Mouse (Mus musculus) myocyte (in vitro differentiated cells): ENCODE measurements around the gene Plekhg6. TPM values are rescaled to one million over a fixed set of nuclear protein-coding genes. Genes with fewer than 3 reads are reported as not detected.
A peak's percentile ranks its signal among the peaks of the same experiment; 100 is the strongest.

Experiments used
- H3K27me3 ChIP-seq: one replicate; pipeline ENCODE4 v1.6.1; 2011; ENCODE audit not compliant: control insufficient read depth, insufficient read depth, insufficient read length
- H3K36me3 ChIP-seq: one replicate; pipeline ENCODE4 v1.6.1; 2011; ENCODE audit not compliant: control insufficient read depth, insufficient read depth
- H3K4me2 ChIP-seq: one replicate; pipeline ENCODE4 v1.6.1; 2011; ENCODE audit warnings: low read depth, control low read depth
- H3K4me3 ChIP-seq: one replicate; pipeline ENCODE4 v1.5.1; 2011; ENCODE audit warnings: mild to moderate bottlenecking, control low read depth, moderate library complexity
- H3K79me2 ChIP-seq: one replicate; pipeline ENCODE4 v1.6.1; 2011; ENCODE audit not compliant: control insufficient read depth, insufficient read depth
- H3ac ChIP-seq: one replicate; pipeline ENCODE4 v1.6.1; 2011; ENCODE audit not compliant: control insufficient read depth, insufficient read length
- CEBPB ChIP-seq: IDR thresholded peaks from 2 replicates; pipeline ENCODE4 v1.6.1; 2011; ENCODE audit warnings: mild to moderate bottlenecking, moderate library complexity; ENCODE audit not compliant: poor library complexity, insufficient read depth, severe bottlenecking
- E2F4 ChIP-seq: IDR thresholded peaks from one replicate; pipeline ENCODE4 v1.6.1; 2011; ENCODE audit warnings: mild to moderate bottlenecking, control low read depth, moderate library complexity; ENCODE audit not compliant: insufficient read depth
- MAX ChIP-seq: IDR thresholded peaks from one replicate; pipeline ENCODE4 v1.6.1; 2011; ENCODE audit warnings: low read depth, mild to moderate bottlenecking, control low read depth
- MYOD1 ChIP-seq, 3 experiments: IDR thresholded peaks; one replicate each; pipeline ENCODE4 v1.6.1; 2011; ENCODE audit warnings: control low read depth in 2 of 3, low read depth in 2 of 3, mild to moderate bottlenecking in 2 of 3, moderate library complexity in 1 of 3; ENCODE audit not compliant: insufficient read length in 2 of 3, control insufficient read depth in 1 of 3
- MYOG ChIP-seq, 3 experiments: IDR thresholded peaks; one replicate each; pipeline ENCODE4 v1.6.1; 2011; ENCODE audit warnings: control low read depth in 2 of 3, low read depth in 2 of 3, mild to moderate bottlenecking in 2 of 3; ENCODE audit not compliant: insufficient read length in 2 of 3, control insufficient read depth in 1 of 3, insufficient read depth in 1 of 3
- POLR2A ChIP-seq: IDR thresholded peaks from one replicate; pipeline ENCODE4 v1.6.1; 2011; ENCODE audit warnings: low read depth, mild to moderate bottlenecking, control low read depth, moderate library complexity; ENCODE audit not compliant: insufficient read length
- POLR2AphosphoS2 ChIP-seq: IDR thresholded peaks from one replicate; pipeline ENCODE4 v1.6.1; 2011; ENCODE audit warnings: low read depth, control low read depth; ENCODE audit not compliant: insufficient read length
- REST ChIP-seq: IDR thresholded peaks from one replicate; pipeline ENCODE4 v1.6.1; 2011; ENCODE audit warnings: mild to moderate bottlenecking, control low read depth, moderate library complexity; ENCODE audit not compliant: insufficient read depth, insufficient read length
- SRF ChIP-seq: IDR thresholded peaks from one replicate; pipeline ENCODE4 v1.6.1; 2011; ENCODE audit warnings: low read depth; ENCODE audit not compliant: control insufficient read depth, insufficient read length
- TCF12 ChIP-seq: IDR thresholded peaks from one replicate; pipeline ENCODE4 v1.6.1; 2011; ENCODE audit warnings: mild to moderate bottlenecking, control low read depth; ENCODE audit not compliant: poor library complexity, insufficient read depth, severe bottlenecking
- TCF3 ChIP-seq: IDR thresholded peaks from one replicate; pipeline ENCODE4 v1.6.1; 2011; ENCODE audit warnings: low read depth, control low read depth; ENCODE audit not compliant: insufficient read length
- USF1 ChIP-seq: IDR thresholded peaks from one replicate; pipeline ENCODE4 v1.6.1; 2011; ENCODE audit warnings: low read depth, mild to moderate bottlenecking, control low read depth, moderate library complexity
- polyA plus RNA-seq: library from polyadenylated mRNA; unstranded; fragments of >200 nt; fragmentation: generic; extraction: Trizol; gene quantifications from one replicate; pipeline ENCODE4 v1.2.1, GENCODE M21; 2012; ENCODE audit warnings: missing spikeins

Gene Plekhg6
- polyA plus RNA-seq, 1 experiment: 0.14 TPM

DNA sequence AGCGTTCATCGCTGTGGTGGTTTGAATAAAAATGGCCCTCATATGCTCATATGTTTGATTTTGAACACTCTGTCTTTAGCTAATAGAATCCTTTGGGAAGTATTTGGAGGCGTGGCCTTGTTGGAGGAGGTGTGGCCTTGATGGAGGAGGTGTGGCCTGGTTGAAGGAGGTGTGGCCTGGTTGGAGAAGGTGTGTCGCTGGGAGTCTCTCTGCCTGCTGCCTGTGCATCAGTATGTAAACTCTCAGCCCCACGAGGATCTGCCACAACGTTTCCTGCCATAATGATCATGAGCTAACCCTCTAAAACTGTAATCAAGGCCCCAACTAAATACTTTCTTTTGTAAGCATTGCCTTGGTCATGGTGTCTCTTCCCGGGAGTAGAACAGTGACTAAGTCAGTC is 26.6 kb upstream of the Plekhg6 start:
- no peaks in the 10 kb centered on the region for H3K36me3 ChIP-seq

DNA sequence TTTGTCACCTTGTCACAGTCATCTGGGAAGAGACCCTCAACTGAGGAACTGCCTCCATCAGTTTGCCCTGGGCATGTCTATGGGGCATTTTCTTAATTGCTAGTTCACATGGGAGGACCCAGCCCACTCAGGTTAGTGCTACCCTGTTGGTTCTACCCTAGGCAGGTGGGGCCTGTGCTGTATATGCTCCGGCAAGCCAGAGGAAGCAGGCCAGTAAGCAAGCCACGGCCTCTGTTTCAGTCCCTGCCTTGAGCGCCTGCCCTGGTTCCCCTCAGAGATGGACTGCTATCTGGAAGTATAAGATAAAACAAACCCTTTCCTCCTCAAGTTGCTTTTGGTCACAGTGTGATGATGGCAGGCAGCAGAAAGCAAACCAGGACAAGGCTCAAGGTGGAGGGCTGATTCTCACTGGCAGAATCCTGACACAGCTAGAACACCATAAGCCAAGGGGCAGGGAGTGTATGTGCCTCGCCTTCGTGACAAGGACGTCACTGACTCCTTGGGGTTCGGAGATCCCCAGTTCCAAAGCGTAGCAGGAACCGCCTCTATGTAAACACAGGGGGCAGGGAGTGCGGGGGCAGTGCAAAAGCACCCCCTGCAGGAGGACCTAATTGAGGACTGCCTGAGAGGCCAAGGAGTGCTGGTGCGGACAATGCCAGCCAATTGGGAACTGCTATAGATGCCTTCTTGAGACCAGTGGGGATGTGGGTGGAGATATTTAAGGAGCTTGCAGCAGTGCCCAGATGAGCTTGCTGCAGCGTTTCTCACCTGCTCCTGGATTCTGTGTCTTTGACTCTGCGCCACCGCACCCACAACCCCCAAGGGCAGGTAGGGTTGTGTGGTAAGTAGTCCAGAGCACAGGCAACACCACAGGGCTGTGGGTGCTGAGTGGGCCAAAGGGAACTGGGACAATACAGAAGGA is 25.1 kb upstream of the Plekhg6 start:
- H3K4me3 ChIP-seq: no peak overlapping the region
- no peak for TF ChIP-seq TCF12
- no peak for TF ChIP-seq MYOG (IDR thresholded peaks at IDR 0.05; ENCODE audit: control insufficient read depth in 1 of 3, insufficient read depth in 1 of 3, insufficient read length in 2 of 3, low read depth in 2 of 3)
- H3K79me2 ChIP-seq: no peaks in the 10 kb centered on the region
- H3K36me3 ChIP-seq: no peaks in the 10 kb centered on the region
- H3ac ChIP-seq: no peak overlapping the region
- H3K4me2 ChIP-seq: no peak overlapping the region
- H3K27me3 ChIP-seq: no peaks in the 10 kb centered on the region

More for the DNA sequence above, 26.6 kb upstream of the Plekhg6 start:
- Histone ChIP-seq H3K4me3 (no peak overlapping the region), H3K27me3 (no peaks in the 10 kb centered on the region), H3ac (no peak overlapping the region), H3K4me2 (no peak overlapping the region), H3K79me2 (no peaks in the 10 kb centered on the region)
- TF ChIP-seq TCF12 (no peak), REST (no peak)

DNA sequence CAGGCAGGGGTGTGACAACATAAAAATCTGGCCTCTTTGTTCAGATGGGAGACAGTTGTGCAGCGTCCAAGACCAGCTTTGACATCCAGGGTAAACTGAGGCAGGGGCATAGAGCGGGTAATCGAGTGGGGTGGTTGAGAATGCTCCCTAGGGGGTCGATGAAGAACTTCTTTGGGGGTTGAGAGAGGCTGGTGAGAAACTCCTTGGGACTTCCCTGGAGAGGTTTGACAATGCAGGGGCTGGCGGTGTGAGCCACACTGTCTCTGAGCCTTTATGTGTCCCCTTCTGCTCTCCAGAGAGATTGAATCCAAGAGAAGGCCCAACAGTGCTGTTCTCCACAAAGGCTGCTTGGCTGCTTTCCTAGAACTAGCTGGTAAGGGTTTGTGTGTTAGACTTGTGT is 9.3 kb upstream of the Plekhg6 start:
- no peak overlapping the region for H3K4me3 ChIP-seq
- H3K79me2 ChIP-seq: no peaks in the 10 kb centered on the region
- H3K4me2 ChIP-seq: no peak overlapping the region
- no peaks in the 10 kb centered on the region for H3K36me3 ChIP-seq
- no peak overlapping the region for H3ac ChIP-seq
- no peak for TF ChIP-seq REST
- TF ChIP-seq MAX: no peak
- TF ChIP-seq USF1: no peak
- TF ChIP-seq POLR2A: no peak
- no peak for TF ChIP-seq SRF
- TF ChIP-seq POLR2AphosphoS2: no peak
- TF ChIP-seq MYOG (IDR thresholded peaks at IDR 0.05; ENCODE audit: control insufficient read depth in 1 of 3, insufficient read depth in 1 of 3, insufficient read length in 2 of 3, low read depth in 2 of 3): no peak
- no peak for TF ChIP-seq TCF3
- no peak for TF ChIP-seq CEBPB
- TF ChIP-seq E2F4: no peak
- TF ChIP-seq MYOD1 (IDR thresholded peaks at IDR 0.05; ENCODE audit: control insufficient read depth in 1 of 3, insufficient read length in 2 of 3, low read depth in 2 of 3): no peak
- TF ChIP-seq TCF12: no peak
- H3K27me3 ChIP-seq: no peaks in the 10 kb centered on the region

DNA sequence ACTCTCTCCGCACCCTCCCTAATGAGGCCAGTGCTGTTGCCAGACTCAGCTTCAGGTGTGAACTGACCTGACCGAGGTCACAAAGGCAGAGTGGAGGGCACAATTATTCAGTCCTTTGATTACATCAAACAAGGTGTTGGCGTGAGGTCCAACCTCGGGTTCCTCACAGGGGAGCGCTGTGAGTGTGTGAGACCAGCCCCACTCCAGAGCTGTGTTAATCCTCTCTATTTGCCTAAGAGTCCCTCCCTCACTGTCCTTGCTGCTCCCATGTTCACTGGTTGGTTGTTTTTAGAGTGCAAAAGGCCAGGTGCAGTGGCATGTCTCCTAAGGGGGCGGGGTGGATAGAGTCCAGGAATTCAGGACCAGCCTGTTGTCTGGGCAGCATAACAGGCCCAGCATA is 5.5 kb upstream of the Plekhg6 start:
- no peak for TF ChIP-seq CEBPB
- TF ChIP-seq REST: no peak
- TF ChIP-seq POLR2AphosphoS2: no peak
- no peak for TF ChIP-seq SRF
- no peak for TF ChIP-seq MYOG (IDR thresholded peaks at IDR 0.05; ENCODE audit: control insufficient read depth in 1 of 3, insufficient read depth in 1 of 3, insufficient read length in 2 of 3, low read depth in 2 of 3)
- TF ChIP-seq E2F4: no peak
- no peak for TF ChIP-seq POLR2A
- no peak for TF ChIP-seq MYOD1 (IDR thresholded peaks at IDR 0.05; ENCODE audit: control insufficient read depth in 1 of 3, insufficient read length in 2 of 3, low read depth in 2 of 3)
- no peak for TF ChIP-seq TCF3
- TF ChIP-seq MAX: no peak
- no peak for TF ChIP-seq TCF12
- no peak for TF ChIP-seq USF1
- Histone ChIP-seq H3K4me3 (no peak overlapping the region), H3ac (no peak overlapping the region), H3K79me2 (no peaks in the 10 kb centered on the region), H3K27me3 (no peaks in the 10 kb centered on the region), H3K36me3 (no peaks in the 10 kb centered on the region), H3K4me2 (no peak overlapping the region)

DNA sequence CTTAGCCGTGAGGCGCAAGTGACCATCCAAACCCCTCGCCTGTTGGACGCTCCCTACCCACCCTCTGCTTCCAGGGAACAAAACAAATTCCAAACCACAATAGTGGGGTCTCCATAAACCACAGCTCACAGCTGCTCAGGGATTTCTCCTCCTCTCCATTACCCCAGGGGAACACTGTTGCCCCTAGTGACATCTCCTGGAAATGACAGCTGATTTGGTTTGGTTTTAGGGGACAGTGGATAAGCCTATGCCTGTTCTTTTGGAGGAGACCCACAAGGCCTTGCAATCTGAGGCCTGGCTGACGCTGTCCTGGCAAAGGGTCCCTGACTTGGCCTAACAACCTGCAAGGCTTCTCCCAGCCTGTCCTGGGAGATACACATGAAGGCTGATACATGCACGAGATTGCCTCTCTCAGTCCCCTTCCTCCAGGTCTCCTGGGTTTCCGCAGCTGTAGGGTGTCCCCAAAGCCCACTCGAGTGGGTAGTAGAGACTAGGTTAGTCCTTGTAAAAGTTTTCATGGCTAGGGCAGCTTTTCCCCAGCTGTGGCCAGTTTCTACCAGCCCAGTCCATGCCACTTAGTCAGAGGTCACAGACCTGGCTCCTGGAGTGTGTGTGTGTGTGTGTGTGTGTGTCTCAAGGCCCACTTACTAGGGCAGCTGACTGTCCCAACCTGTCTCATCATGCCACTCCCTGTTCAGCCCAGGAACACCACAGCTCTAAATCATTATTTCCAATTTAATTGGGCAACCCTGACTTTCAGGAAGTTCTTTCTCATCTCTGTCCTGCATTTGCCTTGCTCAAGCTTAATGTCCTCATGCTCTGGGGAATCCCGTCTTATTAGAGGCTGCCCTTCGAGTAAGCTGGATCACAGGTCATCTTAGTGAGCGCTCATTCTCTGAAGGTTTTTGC is 4.7 kb upstream of the Plekhg6 start:
- Histone ChIP-seq H3ac (no peak overlapping the region), H3K36me3 (no peaks in the 10 kb centered on the region), H3K27me3 (peaks cover 4% of the 10 kb centered on the region), H3K4me2 (no peak overlapping the region), H3K79me2 (no peaks in the 10 kb centered on the region), H3K4me3 (no peak overlapping the region)
- TF ChIP-seq POLR2AphosphoS2 (no peak), TCF12 (no peak), POLR2A (no peak), CEBPB (no peak), MYOG (IDR thresholded peaks at IDR 0.05; ENCODE audit: control insufficient read depth in 1 of 3, insufficient read depth in 1 of 3, insufficient read length in 2 of 3, low read depth in 2 of 3) (peak in 1 of 3 experiments; percentile 27), E2F4 (no peak), TCF3 (no peak), SRF (no peak), USF1 (no peak), MYOD1 (IDR thresholded peaks at IDR 0.05; ENCODE audit: control insufficient read depth in 1 of 3, insufficient read length in 2 of 3, low read depth in 2 of 3) (peak in 2 of 3 experiments; percentile 21 to 24), MAX (no peak), REST (no peak)
